Mouse (Mus musculus) granulocyte monocyte progenitor cell, adult 5-6 weeks (primary cell): ENCODE results near the gene Itgam. TPM values are rescaled to one million over a fixed set of nuclear protein-coding genes. Genes with fewer than 3 reads are reported as not detected.

Experiments
- ATAC-seq: replicated peaks from 2 replicates; pipeline ENCODE4 v1.8.0; 2016; ENCODE audit warnings: mild to moderate bottlenecking, moderate TSS enrichment, inconsistent platforms; ENCODE audit not compliant: poor library complexity, severe bottlenecking
- total RNA-seq, 2 experiments: library from RNA; stranded (forward) in 1 of 2; stranded (reverse) in 1 of 2; fragments of 200-712, 200-1000 nt in 1 of 2; fragments of >200 nt in 1 of 2; fragmentation: Nextera tagmentation in 1 of 2; gene quantifications; 2 replicates each; pipeline ENCODE4 v1.2.3; 2014 to 2017

The Itgam gene
- total RNA-seq, 2 experiments from 2014 or later = 17.5 to 21.6 TPM

- 0 out of 2 replicates have a peak, but pooled peaks have one; percentile 3 for ATAC-seq
Observed at GRCm38 (mm10) chr7:128053061-128053460, 9.4 kb upstream of the Itgam start.

GRCm38 (mm10) chr7:128056917-128057444, 5.5 kb upstream of the Itgam start:
- no peak for ATAC-seq

- ATAC-seq = no peak
Observed at GRCm38 (mm10) chr7:128057860-128058259, 4.6 kb upstream of the Itgam start.

GRCm38 (mm10) chr7:128058576-128058975, 3.9 kb upstream of the Itgam start:
- peak; percentile 43 for ATAC-seq

- peak; percentile 24; the same call in 1 of the 2 replicates for ATAC-seq
Observed at GRCm38 (mm10) chr7:128059091-128059490, 3.3 kb upstream of the Itgam start.

- peak; percentile 69 for ATAC-seq
Observed at GRCm38 (mm10) chr7:128063211-128063781, 856 bp downstream of the Itgam start.

GRCm38 (mm10) chr7:128065547-128065946, 3.1 kb downstream of the Itgam start:
- peak; percentile 80 for ATAC-seq

- ATAC-seq = peak; percentile 18; the same call in 1 of the 2 replicates
Observed at GRCm38 (mm10) chr7:128067847-128068246, 5.4 kb downstream of the Itgam start.

GRCm38 (mm10) chr7:128069844-128070243, 7.4 kb downstream of the Itgam start:
- no peak for ATAC-seq

GRCm38 (mm10) chr7:128071816-128072215, 9.4 kb downstream of the Itgam start:
- no peak for ATAC-seq

GRCm38 (mm10) chr7:128080012-128080411, 17.6 kb downstream of the Itgam start:
- no peak for ATAC-seq

GRCm38 (mm10) chr7:128089141-128089540, 26.7 kb downstream of the Itgam start:
- ATAC-seq = peak; percentile 99

GRCm38 (mm10) chr7:128098135-128098534, 35.7 kb downstream of the Itgam start:
- ATAC-seq = no peak

- no peak for ATAC-seq
Observed at GRCm38 (mm10) chr7:128100742-128101357, 38.4 kb downstream of the Itgam start.

GRCm38 (mm10) chr7:128105246-128105645, 42.8 kb downstream of the Itgam start:
- 0 out of 2 replicates have a peak, but pooled peaks have one; percentile 42 for ATAC-seq

GRCm38 (mm10) chr7:128107462-128107861, 45.0 kb downstream of the Itgam start:
- ATAC-seq = no peak

GRCm38 (mm10) chr7:128110314-128110713, 47.9 kb downstream of the Itgam start:
- ATAC-seq = peak; percentile 84

- ATAC-seq = no peak
Observed at GRCm38 (mm10) chr7:128112131-128112530, 49.7 kb downstream of the Itgam start.

- ATAC-seq = no peak
Observed at GRCm38 (mm10) chr7:128114371-128115105, 52.1 kb downstream of the Itgam start.

GRCm38 (mm10) chr7:128115211-128115958, 52.9 kb downstream of the Itgam start:
- peak; percentile 62 for ATAC-seq
